Mouse (Mus musculus): ENCODE measurements at regions not wholly inside any gene's neighbourhood (a gene's known extent, or its start where the extent isn't known, plus 50 kb on each side); places are given as distances from the start of the nearest gene placed in this dataset.

- no peak for DNase-seq
These were observed 114.4 kb downstream of the Lca5 start for GRCm38 (mm10) chr9:83326437-83327086.

GRCm38 (mm10) chr9:83325910-83326309, 115.0 kb downstream of the Lca5 start:
- no peak for DNase-seq

- no peak for DNase-seq
These were observed 116.6 kb downstream of the Lca5 start for GRCm38 (mm10) chr9:83324336-83324735.

DNA sequence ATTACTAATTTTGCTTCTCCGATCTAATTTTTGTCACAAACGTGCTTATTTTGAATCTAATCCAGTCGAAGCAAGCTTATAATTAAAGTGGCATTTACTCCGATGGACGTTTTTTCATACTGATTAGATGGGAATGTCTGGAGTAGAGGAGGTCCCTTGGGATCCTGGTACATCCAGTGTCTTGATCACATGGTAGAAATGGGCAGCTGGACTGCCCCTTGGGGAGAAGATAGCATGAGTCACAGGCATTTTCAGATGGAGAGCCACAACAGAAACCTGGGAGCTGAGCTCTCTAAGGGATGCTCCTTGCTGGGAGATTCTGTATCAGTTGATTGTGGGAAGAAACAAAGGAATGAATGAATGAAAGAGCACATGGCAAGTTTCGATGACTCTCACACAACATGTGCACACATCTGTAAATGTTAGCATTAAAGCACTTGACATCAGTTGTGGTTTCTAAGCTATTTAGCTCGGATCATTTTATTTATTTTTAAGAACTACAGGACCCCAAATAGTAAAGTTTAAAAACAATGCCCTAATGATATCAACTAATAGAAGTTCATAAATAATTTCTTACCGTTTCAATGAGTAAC, 117.8 kb downstream of the Lca5 start:
- DNase-seq, result no peak

DNA sequence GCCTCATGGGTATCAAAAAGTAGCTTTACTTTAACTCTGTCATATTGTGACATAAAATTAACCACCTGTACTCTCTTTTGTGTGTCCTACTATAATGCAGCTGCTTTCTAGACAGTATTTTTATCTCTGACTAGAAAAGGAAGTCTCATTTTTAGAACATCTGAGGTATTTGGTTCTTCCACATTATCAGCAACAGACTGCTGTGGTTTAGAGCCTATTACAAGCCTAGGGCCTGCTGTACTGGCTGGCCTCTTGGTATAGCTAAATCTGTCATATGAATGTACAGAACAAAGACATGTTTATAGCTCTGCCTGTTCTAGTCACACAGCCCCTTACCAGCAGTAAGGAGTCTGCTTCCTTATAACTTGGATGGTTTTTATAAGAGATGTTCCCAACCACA, 119.1 kb downstream of the Lca5 start:
- no peak for DNase-seq

- DNase-seq, result no peak
These were observed 120.1 kb downstream of the Lca5 start for GRCm38 (mm10) chr9:83320834-83321233.

DNA sequence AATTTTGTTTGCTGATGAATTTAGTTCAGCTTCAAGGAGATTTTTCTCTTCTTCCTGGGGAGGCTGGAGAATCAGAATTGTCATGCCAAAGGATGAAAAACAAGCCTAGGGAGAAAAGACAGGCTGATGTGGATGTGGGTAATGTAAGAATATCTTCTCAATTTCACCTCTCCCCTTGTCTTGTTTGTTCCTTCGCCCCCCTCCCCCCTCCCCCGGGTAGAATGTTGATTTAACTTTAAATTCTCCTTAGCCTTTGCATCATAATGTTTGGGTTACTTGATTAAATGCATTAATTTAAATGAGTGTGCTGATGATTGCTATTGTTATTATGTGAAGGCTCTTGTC, 124.1 kb downstream of the Lca5 start:
- DNase-seq, result no peak

- DNase-seq, result peak; percentile 51
These were observed 124.7 kb downstream of the Lca5 start for GRCm38 (mm10) chr9:83315941-83316817.

GRCm38 (mm10) chr9:83308771-83309170, 132.2 kb downstream of the Lca5 start:
- DNase-seq, result no peak

GRCm38 (mm10) chr9:83308092-83308491, 132.8 kb downstream of the Lca5 start:
- no peak for DNase-seq

DNA sequence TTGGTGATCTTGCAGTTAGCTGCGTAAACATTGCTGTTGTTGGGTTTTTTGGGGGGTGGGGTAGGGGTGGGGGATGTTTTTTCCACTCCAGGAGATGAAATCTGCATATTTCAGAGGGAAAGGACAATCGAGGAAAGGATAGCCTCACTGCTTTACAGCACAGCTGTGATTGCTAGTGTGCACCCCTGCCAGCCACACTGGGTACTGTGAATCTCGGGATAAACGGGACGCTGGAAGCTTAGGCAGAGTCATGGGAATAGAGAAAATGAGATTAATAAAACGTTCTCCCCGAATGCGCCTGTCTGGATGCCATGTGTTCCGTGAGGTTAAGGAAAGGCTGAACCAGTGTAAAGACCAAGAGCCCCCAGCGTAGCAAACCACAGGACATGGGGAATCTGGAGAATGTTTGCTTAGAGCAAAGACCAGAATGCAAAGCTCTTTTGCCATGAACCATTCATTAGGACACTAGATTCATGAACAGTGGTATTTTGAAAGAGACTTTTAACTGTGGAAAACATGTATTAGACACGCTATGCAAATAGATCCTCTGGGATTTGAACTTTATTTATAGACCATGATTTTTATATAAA, 133.5 kb downstream of the Lca5 start:
- DNase-seq, result no peak

GRCm38 (mm10) chr9:83304925-83305324, 136.0 kb downstream of the Lca5 start:
- DNase-seq, result no peak

DNA sequence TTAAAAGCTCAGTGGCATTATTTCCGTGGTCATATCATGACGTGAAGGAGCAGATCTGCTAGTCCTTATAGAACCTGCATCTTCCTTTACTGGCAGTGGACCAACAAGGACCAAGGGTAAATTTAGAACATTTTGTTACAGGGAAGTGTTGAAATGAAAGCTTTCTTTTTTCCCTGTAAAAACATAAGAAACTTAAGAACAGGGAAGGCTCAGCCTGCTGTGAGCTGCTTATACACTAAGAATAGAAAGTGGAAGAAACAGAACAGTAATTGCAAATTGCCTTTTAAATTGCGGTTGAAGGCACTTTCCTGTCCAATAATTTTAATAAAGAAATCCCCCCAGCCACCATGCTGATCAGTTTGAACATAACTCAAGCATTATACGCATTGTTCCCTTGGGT, 140.4 kb downstream of the Lca5 start:
- no peak for DNase-seq

- DNase-seq, result no peak
These were observed 140.9 kb downstream of the Lca5 start for GRCm38 (mm10) chr9:83300044-83300443.

GRCm38 (mm10) chr9:83299623-83300022, 141.3 kb downstream of the Lca5 start:
- DNase-seq, result no peak

- no peak for DNase-seq
These were observed 145.5 kb downstream of the Lca5 start for GRCm38 (mm10) chr9:83295453-83295852.

DNA sequence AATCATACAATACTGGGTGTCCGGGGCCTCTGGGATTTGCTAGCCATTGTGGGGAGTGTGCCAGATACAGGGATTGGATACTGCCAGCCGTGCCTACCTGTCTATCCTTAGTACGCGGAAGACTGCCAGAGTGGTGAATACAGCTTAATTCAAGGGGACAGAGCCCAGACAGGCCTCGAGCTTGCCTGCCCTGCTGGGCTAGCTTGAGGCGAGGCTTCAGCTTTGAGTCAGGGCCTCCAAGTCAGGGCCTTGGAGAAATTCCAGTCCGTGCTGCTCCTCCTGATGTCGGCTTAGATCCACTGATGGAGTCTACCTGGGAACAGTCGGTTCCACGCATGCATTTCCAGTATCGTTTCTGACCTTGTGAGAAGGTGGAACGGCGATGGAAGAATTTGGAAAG, 146.5 kb downstream of the Lca5 start:
- peak; percentile 12 for DNase-seq

GRCm38 (mm10) chr9:83284097-83284496, 137.6 kb upstream of the Hmgn3 start:
- no peak for DNase-seq

GRCm38 (mm10) chr9:83283662-83284061, 137.2 kb upstream of the Hmgn3 start:
- DNase-seq, result no peak

GRCm38 (mm10) chr9:83283249-83283648, 136.8 kb upstream of the Hmgn3 start:
- DNase-seq, result no peak

GRCm38 (mm10) chr9:83277791-83278190, 131.3 kb upstream of the Hmgn3 start:
- no peak for DNase-seq

GRCm38 (mm10) chr9:83277356-83277755, 130.9 kb upstream of the Hmgn3 start:
- no peak for DNase-seq

GRCm38 (mm10) chr9:83276291-83276690, 129.8 kb upstream of the Hmgn3 start:
- DNase-seq, result no peak
